Comparison of ENCODE assay signal across 20 mouse cellular contexts in genomic region chr10:114796872-114797271, GRCm38 (mm10). TPM values are rescaled to one million over a fixed set of nuclear protein-coding genes. Genes with fewer than 3 reads are reported as not detected.
"Had no signal": no experiment of that assay in that cellular context is flagged by ENCODE, and none has a peak within 500 bp of the region (broad histone marks: within the 10 kb centered on the region; RNA-seq: fewer than 3 reads in every experiment).

No protein-coding gene starts in this region.

- H3K4me2 ChIP-seq: lung, embryonic 14.5 days; midbrain, embryonic 13.5 days; neural tube, embryonic 15.5 days had no signal

- ATAC-seq: midbrain, embryonic 13.5 days; midbrain, embryonic 15.5 days had no signal

- H3K4me3 ChIP-seq: midbrain, embryonic 10.5 days; midbrain, embryonic 13.5 days; midbrain, embryonic 15.5 days; myocyte; neural tube, embryonic 13.5 days; neural tube, embryonic 15.5 days had no signal

- DNase-seq: lung, adult 18-20 months; lung, embryonic 14.5 days; lung, postnatal 10 days; lung, postnatal 4 days; retina, postnatal 1 day; right cerebral cortex, adult 18-20 months; right cerebral cortex, postnatal 25 days; right cerebral cortex, postnatal 4 days; spleen, adult 18-20 months; thymus, adult 18-20 months; thymus, postnatal 14 days; thymus, postnatal 36 days had no signal

- H3K9ac ChIP-seq: lung, embryonic 14.5 days; midbrain, embryonic 13.5 days; midbrain, embryonic 15.5 days; neural tube, embryonic 13.5 days; neural tube, embryonic 15.5 days had no signal

- H3K27ac ChIP-seq: midbrain, embryonic 10.5 days; midbrain, embryonic 13.5 days; midbrain, embryonic 15.5 days; neural tube, embryonic 13.5 days; neural tube, embryonic 15.5 days had no signal

- H3K9me3 ChIP-seq: midbrain, embryonic 10.5 days; midbrain, embryonic 13.5 days; midbrain, embryonic 15.5 days; neural tube, embryonic 13.5 days; neural tube, embryonic 15.5 days had no signal

- H3K36me3 ChIP-seq: midbrain, embryonic 10.5 days; midbrain, embryonic 13.5 days; midbrain, embryonic 15.5 days; neural tube, embryonic 13.5 days; neural tube, embryonic 15.5 days had no signal

RNA-seq across cellular contexts. Expression of gene Trhde, which starts 5.2 kb away (rescaled TPM):
- total RNA-seq: megakaryocyte, adult 5-6 weeks; megakaryocyte-erythroid progenitor cell, adult 5-6 weeks had no signal
